Mouse (Mus musculus) liver, embryonic 16.5 days (tissue): ENCODE measurements around the gene Efcab8. TPM values are rescaled to one million over a fixed set of nuclear protein-coding genes. Genes with fewer than 3 reads are reported as not detected.

Experiments
- ATAC-seq: fragments of 200-750 bp; cut with Nextera tagmentation; 2 replicates; pipeline ENCODE4 v1.8.0; 2017; ENCODE audit warnings: low read depth, mild to moderate bottlenecking, moderate number of reproducible peaks, moderate library complexity
- H3K27ac ChIP-seq: fragments of 300-500 bp; sonication (generic); 2 replicates; pipeline ENCODE4 v1.5.1; 2014; ENCODE audit warnings: mild to moderate bottlenecking, low read length
- H3K27me3 ChIP-seq: fragments of 300-500 bp; sonication (generic); 2 replicates; pipeline ENCODE4 v1.6.1; 2014; ENCODE audit warnings: low read depth, low read length, mixed read lengths; ENCODE audit not compliant: control insufficient read depth, insufficient read depth
- H3K36me3 ChIP-seq: fragments of 300-500 bp; sonication (generic); 2 replicates; pipeline ENCODE4 v1.6.1; 2014; ENCODE audit warnings: mild to moderate bottlenecking; ENCODE audit not compliant: control insufficient read depth, insufficient read depth
- H3K4me1 ChIP-seq: fragments of 300-500 bp; sonication (generic); 2 replicates; pipeline ENCODE4 v1.6.1; 2014; ENCODE audit warnings: low read depth, low read length, mixed read lengths; ENCODE audit not compliant: control insufficient read depth
- H3K4me2 ChIP-seq: fragments of 300-500 bp; sonication (generic); 2 replicates; pipeline ENCODE4 v1.6.1; 2014; ENCODE audit warnings: low read depth, low read length, mixed read lengths
- H3K4me3 ChIP-seq: fragments of 300-500 bp; sonication (generic); 2 replicates; pipeline ENCODE4 v1.5.1; 2014; ENCODE audit warnings: low read depth, mild to moderate bottlenecking, low read length
- H3K9ac ChIP-seq: fragments of 300-500 bp; sonication (generic); 2 replicates; pipeline ENCODE4 v1.6.1; 2014; ENCODE audit warnings: low read depth, low read length
- H3K9me3 ChIP-seq: fragments of 300-500 bp; sonication (generic); replicated peaks from 2 replicates; pipeline ENCODE4 v1.6.1; 2016; ENCODE audit warnings: low read length; ENCODE audit not compliant: control insufficient read depth
- WGBS: fragments of 180-500 bp; shearing (Covaris S2); extraction: QIAGEN DNeasy Blood & Tissue Kit; methylation state at CpG from one replicate; pipeline ENCODE4 v1.1.7; 2014; ENCODE audit not compliant: insufficient replicate concordance; 5-methylcytosine and 5-hydroxymethylcytosine counted together
- polyA plus RNA-seq: library from polyadenylated mRNA; unstranded; fragments of >200 nt; fragmentation: Nextera tagmentation; extraction: Ambion mirVana; gene quantifications from 2 replicates; pipeline ENCODE4 v1.2.1, GENCODE M21; 2015

Efcab8 gene
- polyA plus RNA-seq, 1 experiment from 2014 or later: not detected

DNA sequence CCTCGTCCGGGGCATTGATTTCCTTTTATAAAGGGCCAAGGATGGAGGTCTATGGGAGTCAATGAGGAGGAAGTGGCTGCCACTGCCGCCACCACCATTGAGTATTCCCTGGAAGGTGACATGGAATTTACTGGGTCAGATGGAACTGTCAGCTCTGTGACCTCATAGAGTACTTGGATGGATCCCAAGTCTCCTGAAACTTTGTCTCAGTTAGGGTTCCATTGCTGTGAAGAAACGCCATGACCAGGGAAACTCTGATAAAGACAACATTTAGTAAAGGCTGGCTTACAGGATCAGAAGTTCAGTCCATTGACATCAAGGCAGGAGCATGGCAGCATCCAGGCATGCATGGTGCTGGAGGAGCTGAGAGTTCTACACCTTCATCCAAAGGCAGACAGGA is 91.3 kb downstream of the Efcab8 start, which contains the start of gene Sun5:
Gene Sun5 (minus strand): TSS at position 101 of the 400 bp plus-strand sequence.
- 56% methylated on average over 4 of the region's 4 CpGs for WGBS
- Histone ChIP-seq H3K9me3 (no peaks in the 10 kb centered on the region), H3K9ac (no peak within 1 kb of the TSS), H3K27me3 (no peaks in the 10 kb centered on the region), H3K4me3 (no peak within 1 kb of the TSS), H3K4me2 (no peak within 1 kb of the TSS), H3K36me3 (no peaks in the 10 kb centered on the region), H3K4me1 (no peaks in the 10 kb centered on the region), H3K27ac (no peak within 1 kb of the TSS)
- ATAC-seq: no peak

DNA sequence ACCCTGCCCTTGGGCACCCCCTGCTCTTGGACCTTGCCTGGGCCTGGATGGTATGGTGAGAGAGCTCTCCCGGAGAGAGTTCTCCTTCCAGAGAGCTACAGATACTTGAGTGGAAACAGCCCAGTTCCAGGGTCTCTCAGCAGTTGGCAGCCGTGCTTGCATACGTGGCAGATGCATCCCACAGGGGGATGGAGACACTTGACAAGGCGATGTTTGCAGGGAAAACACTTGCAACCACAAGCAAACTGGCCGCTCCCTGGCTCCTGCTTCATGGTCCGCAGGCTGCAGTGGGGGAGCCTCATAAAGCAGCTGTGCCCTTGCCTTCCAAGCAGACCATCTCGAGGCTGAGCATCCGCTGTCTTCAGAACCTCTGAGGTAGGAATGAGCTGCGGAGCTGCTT is 95.0 kb downstream of the Efcab8 start, which contains the start of gene Bpifb2:
Gene Bpifb2 (plus strand): TSS at position 301 of the 400 bp plus-strand sequence.
- Histone ChIP-seq H3K27me3 (no peaks in the 10 kb centered on the region), H3K27ac (no peak within 1 kb of the TSS), H3K9me3 (no peaks in the 10 kb centered on the region), H3K9ac (no peak within 1 kb of the TSS), H3K4me2 (no peak within 1 kb of the TSS), H3K4me1 (no peaks in the 10 kb centered on the region), H3K36me3 (no peaks in the 10 kb centered on the region), H3K4me3 (no peak within 1 kb of the TSS)
- WGBS: 45% methylated on average over 9 of the region's 9 CpGs
- no peak for ATAC-seq

Other genes with a start within 250 kb of the Efcab8 start
- gene Nol4l, start 250.0 kb upstream of the Efcab8 start, polyA plus RNA-seq: 3.9 and 4.3 TPM in 2 replicates
- 24.8 and 25.0 TPM in 2 replicates for gene Commd7, start 147.2 kb upstream of the Efcab8 start, polyA plus RNA-seq
- 3.3 and 3.8 TPM in 2 replicates for gene Dnmt3b, start 130.5 kb upstream of the Efcab8 start, polyA plus RNA-seq
- 0.81 and 1.1 TPM in 2 replicates for gene Dnmt3c, start 83.3 kb upstream of the Efcab8 start, polyA plus RNA-seq
- gene Mapre1, start 38.7 kb upstream of the Efcab8 start, polyA plus RNA-seq: 91.6 and 102 TPM in 2 replicates
- gene Sun5, start 91.2 kb downstream of the Efcab8 start, polyA plus RNA-seq: not detected in 2 replicates
- gene Bpifb2, start 95.1 kb downstream of the Efcab8 start, polyA plus RNA-seq: not detected in 2 replicates
- not detected in 2 replicates for gene Bpifb6, start 120.5 kb downstream of the Efcab8 start, polyA plus RNA-seq
- gene Bpifb3, start 138.3 kb downstream of the Efcab8 start, polyA plus RNA-seq: not detected in 2 replicates
- gene Bpifb4, start 158.3 kb downstream of the Efcab8 start, polyA plus RNA-seq: 0.09 TPM in 1 of 2 replicates, not detected in the other
- not detected in 2 replicates for gene Bpifa6, start 195.0 kb downstream of the Efcab8 start, polyA plus RNA-seq
- not detected in 2 replicates for gene Bpifa2, start 228.3 kb downstream of the Efcab8 start, polyA plus RNA-seq